Mouse (Mus musculus) common myeloid progenitor, adult 5-6 weeks (primary cell): ENCODE data around the gene Nsg1. TPM values are rescaled to one million over a fixed set of nuclear protein-coding genes. Genes with fewer than 3 reads are reported as not detected.

Source experiments
- ATAC-seq: replicated peaks from 2 replicates; pipeline ENCODE4 v1.8.0; 2016; ENCODE audit warnings: low read depth, mild to moderate bottlenecking, moderate TSS enrichment, inconsistent platforms; ENCODE audit not compliant: poor library complexity, severe bottlenecking
- total RNA-seq: library from RNA; stranded (forward); fragments of 200-1000, 187-1606 nt; gene quantifications from 2 replicates; pipeline ENCODE4 v1.2.3, GENCODE M21; 2017

The Nsg1 gene
- total RNA-seq, 1 experiment from 2014 or later: 2.3 TPM

GRCm38 (mm10) chr5:38090111-38090510, 69.6 kb downstream of the Nsg1 start:
- no peak for ATAC-seq

Other genes starting within 250 kb of the Nsg1 start
- gene Stx18, start 121.2 kb downstream of the Nsg1 start, total RNA-seq: 31.1 and 32.8 TPM in 2 replicates
- 9.4 and 16.2 TPM in 2 replicates for gene Zbtb49, start 60.5 kb upstream of the Nsg1 start, total RNA-seq
- 144 and 145 TPM in 2 replicates for gene Lyar, start 60.6 kb upstream of the Nsg1 start, total RNA-seq
- gene Tmem128, start 100.3 kb upstream of the Nsg1 start, total RNA-seq: 23.5 and 25.8 TPM in 2 replicates
- gene Otop1, start 116.1 kb upstream of the Nsg1 start, total RNA-seq: not detected in 2 replicates
- gene Drd5, start 159.5 kb upstream of the Nsg1 start, total RNA-seq: not detected in 2 replicates